Mouse (Mus musculus) liver, postnatal 0 days (tissue): ENCODE results near the gene Adamts9. TPM values are rescaled to one million over a fixed set of nuclear protein-coding genes. Genes with fewer than 3 reads are reported as not detected.

Source experiments
- ATAC-seq: fragments of 200-750 bp; cut with Nextera tagmentation; 2 replicates; pipeline ENCODE4 v1.8.0; 2017; ENCODE audit warnings: mild to moderate bottlenecking, moderate library complexity
- DNase-seq: peaks from one replicate; pipeline ENCODE4 v3.0.0-alpha.2; 2016
- H3K27ac ChIP-seq: fragments of 300-500 bp; sonication (generic); 2 replicates; pipeline ENCODE4 v1.5.1; 2014; ENCODE audit warnings: antibody characterized with exemption, moderate library complexity, mild to moderate bottlenecking, low read depth
- H3K27me3 ChIP-seq: fragments of 300-500 bp; sonication (generic); 2 replicates; pipeline ENCODE4 v1.6.1; 2014; ENCODE audit warnings: low read length, control low read depth, mixed read lengths; ENCODE audit not compliant: insufficient read depth
- H3K36me3 ChIP-seq: fragments of 300-500 bp; sonication (generic); replicated peaks from 2 replicates; pipeline ENCODE4 v1.6.1; 2014; ENCODE audit warnings: mild to moderate bottlenecking, control low read depth, low read length, moderate library complexity, mixed read lengths; ENCODE audit not compliant: insufficient read depth
- H3K4me1 ChIP-seq: fragments of 300-500 bp; sonication (generic); 2 replicates; pipeline ENCODE4 v1.6.1; 2014; ENCODE audit warnings: antibody characterized with exemption, mild to moderate bottlenecking, control low read depth; ENCODE audit not compliant: insufficient read depth
- H3K4me2 ChIP-seq: fragments of 300-500 bp; sonication (generic); 2 replicates; pipeline ENCODE4 v1.6.1; 2014; ENCODE audit warnings: low read depth, mild to moderate bottlenecking, low read length, moderate library complexity, mixed read lengths
- H3K4me3 ChIP-seq: fragments of 300-500 bp; sonication (generic); 2 replicates; pipeline ENCODE4 v1.5.1; 2014; ENCODE audit warnings: low read depth, low read length
- H3K9ac ChIP-seq: fragments of 300-500 bp; sonication (generic); replicated peaks from 2 replicates; pipeline ENCODE4 v1.6.1; 2014; ENCODE audit warnings: mild to moderate bottlenecking, moderate library complexity
- H3K9me3 ChIP-seq: fragments of 300-500 bp; sonication (generic); 2 replicates; pipeline ENCODE4 v1.6.1; 2016; ENCODE audit warnings: mild to moderate bottlenecking, control low read depth, low read length, mixed read lengths
- CTCF ChIP-seq: sonication (generic); IDR thresholded peaks from 2 replicates; pipeline ENCODE4 v1.5.1; 2016; ENCODE audit warnings: antibody characterized with exemption, low read depth
- EP300 ChIP-seq: IDR thresholded peaks from 2 replicates; pipeline ENCODE4 v1.6.1; 2016; ENCODE audit warnings: antibody characterized with exemption, low read depth, mild to moderate bottlenecking
- WGBS: fragments of 180-500 bp; shearing (Covaris S2); extraction: QIAGEN DNeasy Blood & Tissue Kit; methylation state at CpG from one replicate; pipeline ENCODE4 v1.1.7; 2014; ENCODE audit not compliant: insufficient replicate concordance; 5-methylcytosine and 5-hydroxymethylcytosine counted together
- polyA plus RNA-seq: library from polyadenylated mRNA; unstranded; fragments of >200 nt; fragmentation: Nextera tagmentation; extraction: Ambion mirVana; gene quantifications from 2 replicates; pipeline ENCODE4 v1.2.1, GENCODE M21; 2015

The Adamts9 gene
- polyA plus RNA-seq, 1 experiment from 2014 or later = 0.96 TPM

GRCm38 (mm10) chr6:92846614-92847013 is 96.7 kb downstream of the Adamts9 start:
- H3K27ac ChIP-seq = no peak overlapping the region
- ATAC-seq (no peak), DNase-seq (no peak)
- H3K27me3 ChIP-seq = no peaks in the 10 kb centered on the region
- no peak overlapping the region for H3K4me3 ChIP-seq
- no peak for TF ChIP-seq EP300
- no peak for TF ChIP-seq CTCF
- H3K9ac ChIP-seq = no peak overlapping the region
- WGBS = 63% methylated on average over 4 of the region's 4 CpGs
- H3K9me3 ChIP-seq = no peaks in the 10 kb centered on the region
- H3K4me1 ChIP-seq = no peaks in the 10 kb centered on the region
- no peak overlapping the region for H3K4me2 ChIP-seq
- no peaks in the 10 kb centered on the region for H3K36me3 ChIP-seq

DNA sequence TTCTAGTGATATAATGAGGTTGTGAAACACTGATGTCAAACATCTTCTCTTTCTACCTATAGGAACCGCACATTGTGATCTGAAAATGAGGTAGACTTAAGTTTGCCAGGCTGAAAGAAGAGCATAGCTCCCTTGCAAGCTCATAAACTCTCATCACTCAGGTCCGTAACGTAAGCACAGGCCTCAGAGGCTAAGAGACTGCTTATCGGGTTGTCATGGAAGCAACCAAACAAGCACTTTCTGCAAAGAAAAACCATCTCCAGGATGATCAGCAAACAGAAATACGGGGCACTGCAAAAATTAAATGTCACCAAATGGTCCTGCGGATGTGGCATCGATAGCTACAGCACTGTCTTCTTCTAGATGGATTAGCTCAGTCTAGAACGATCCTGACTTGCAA is 97.4 kb downstream of the Adamts9 start:
- H3K9me3 ChIP-seq = no peaks in the 10 kb centered on the region
- WGBS = 71% methylated on average over 8 of the region's 8 CpGs
- H3K4me1 ChIP-seq = no peaks in the 10 kb centered on the region
- H3K27me3 ChIP-seq = no peaks in the 10 kb centered on the region
- TF ChIP-seq EP300 = no peak
- H3K4me3 ChIP-seq = no peak overlapping the region
- DNase-seq (no peak), ATAC-seq (no peak)
- H3K9ac ChIP-seq = no peak overlapping the region
- no peak overlapping the region for H3K4me2 ChIP-seq
- H3K36me3 ChIP-seq = no peaks in the 10 kb centered on the region
- no peak overlapping the region for H3K27ac ChIP-seq

- H3K4me3 ChIP-seq = no peak overlapping the region
- no peaks in the 10 kb centered on the region for H3K36me3 ChIP-seq
- H3K9ac ChIP-seq = no peak overlapping the region
- no peak for ATAC-seq
- no peaks in the 10 kb centered on the region for H3K27me3 ChIP-seq
- no peak for DNase-seq
- WGBS = 75% methylated on average over 2 of the region's 2 CpGs
- no peaks in the 10 kb centered on the region for H3K9me3 ChIP-seq
- H3K4me1 ChIP-seq = no peaks in the 10 kb centered on the region
- no peak overlapping the region for H3K27ac ChIP-seq
- TF ChIP-seq CTCF (no peak), EP300 (no peak)
- H3K4me2 ChIP-seq = no peak overlapping the region
Measured at GRCm38 (mm10) chr6:92843474-92843873, 99.8 kb downstream of the Adamts9 start.

DNA sequence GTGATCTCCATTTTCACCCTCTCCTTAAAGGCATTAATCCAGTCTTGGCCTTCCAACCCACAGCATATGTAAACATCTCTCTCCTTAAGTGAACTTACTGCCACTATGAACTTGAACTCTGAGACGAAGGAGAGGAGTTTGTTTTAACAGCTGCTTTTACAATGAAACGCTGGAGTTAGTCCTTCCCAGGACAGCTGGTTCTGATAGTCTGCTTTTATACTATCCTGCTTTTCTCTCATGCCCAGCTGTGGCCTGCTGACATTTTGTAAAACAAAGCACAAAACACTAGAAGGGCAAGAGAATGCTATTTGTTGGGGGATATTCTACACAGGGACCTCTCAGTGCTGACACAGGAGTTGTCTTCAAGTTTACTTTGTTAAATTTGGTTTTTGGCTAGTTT is 101.3 kb downstream of the Adamts9 start:
- Histone ChIP-seq H3K36me3 (no peaks in the 10 kb centered on the region), H3K4me3 (no peak overlapping the region), H3K4me2 (no peak overlapping the region), H3K9me3 (no peaks in the 10 kb centered on the region), H3K4me1 (no peaks in the 10 kb centered on the region), H3K27ac (no peak overlapping the region), H3K9ac (no peak overlapping the region), H3K27me3 (no peaks in the 10 kb centered on the region)
- no peak for DNase-seq
- TF ChIP-seq CTCF (no peak), EP300 (no peak)
- no peak for ATAC-seq
- WGBS = 44% methylated on average over 2 of the region's 2 CpGs

GRCm38 (mm10) chr6:92831106-92831505 is 112.2 kb downstream of the Adamts9 start:
- Histone ChIP-seq H3K36me3 (no peaks in the 10 kb centered on the region), H3K27me3 (no peaks in the 10 kb centered on the region), H3K4me3 (no peak overlapping the region), H3K27ac (no peak overlapping the region), H3K9ac (no peak overlapping the region), H3K9me3 (no peaks in the 10 kb centered on the region), H3K4me2 (no peak overlapping the region), H3K4me1 (no peaks in the 10 kb centered on the region)
- DNase-seq = no peak
- TF ChIP-seq EP300 = no peak
- TF ChIP-seq CTCF = no peak
- WGBS = 85% methylated on average over 2 of the region's 2 CpGs
- ATAC-seq = no peak

DNA sequence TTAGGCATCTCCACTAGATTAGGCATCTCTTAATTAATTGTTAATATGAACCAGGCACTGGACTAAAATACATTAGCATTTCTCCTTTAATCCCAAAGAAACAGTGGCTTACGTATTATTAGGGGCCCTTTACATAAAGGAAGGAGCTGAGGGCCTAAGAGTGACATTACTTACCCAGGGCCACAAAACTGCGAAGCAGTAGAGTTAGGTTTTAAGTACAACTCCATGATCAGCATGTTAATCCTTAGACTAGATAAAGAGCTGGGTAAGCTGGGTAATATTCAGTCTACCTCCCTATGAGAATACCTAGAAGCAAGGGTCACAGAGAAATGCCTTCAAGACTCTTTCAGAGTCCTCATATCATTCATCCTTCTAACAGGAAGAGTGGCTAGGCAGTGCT is 114.1 kb downstream of the Adamts9 start:
- 73% methylated on average over 2 of the region's 2 CpGs for WGBS
- Histone ChIP-seq H3K4me2 (no peak overlapping the region), H3K27ac (no peak overlapping the region), H3K4me3 (no peak overlapping the region), H3K9me3 (no peaks in the 10 kb centered on the region), H3K9ac (no peak overlapping the region), H3K4me1 (no peaks in the 10 kb centered on the region), H3K27me3 (no peaks in the 10 kb centered on the region), H3K36me3 (no peaks in the 10 kb centered on the region)
- DNase-seq (no peak), ATAC-seq (no peak)
- no peak for TF ChIP-seq CTCF
- no peak for TF ChIP-seq EP300

DNA sequence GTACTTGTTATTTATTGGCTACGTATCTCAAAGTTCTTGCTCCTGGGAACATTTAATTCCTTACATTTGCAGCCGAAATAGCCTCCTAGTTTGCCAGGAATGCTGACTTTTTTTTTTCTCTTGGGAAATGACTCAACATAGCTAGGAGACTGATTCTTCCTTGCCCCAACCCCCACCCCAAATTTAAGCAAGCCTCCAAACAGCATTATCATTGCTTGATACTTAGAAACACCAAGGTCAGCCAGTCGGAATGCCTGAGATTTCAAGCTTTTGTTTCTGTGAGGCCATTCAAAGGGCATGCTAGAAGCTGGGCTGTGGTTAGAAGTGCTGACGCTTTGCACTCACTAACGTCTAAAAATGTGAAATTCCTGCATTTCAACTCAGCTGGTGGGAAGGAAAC is 115.9 kb downstream of the Adamts9 start:
- ATAC-seq (no peak), DNase-seq (no peak)
- Histone ChIP-seq H3K36me3 (no peaks in the 10 kb centered on the region), H3K9ac (no peak overlapping the region), H3K9me3 (no peaks in the 10 kb centered on the region), H3K27ac (no peak overlapping the region), H3K27me3 (no peaks in the 10 kb centered on the region), H3K4me2 (no peak overlapping the region), H3K4me3 (no peak overlapping the region), H3K4me1 (no peaks in the 10 kb centered on the region)
- no peak for TF ChIP-seq EP300
- 53% methylated on average over 5 of the region's 5 CpGs for WGBS
